Mouse (Mus musculus): ENCODE results near the gene Pcdh17. TPM values are rescaled to one million over a fixed set of nuclear protein-coding genes. Genes with fewer than 3 reads are reported as not detected.

The Pcdh17 gene
- 6.1 and 9.2 TPM in 2 replicates for polyA plus RNA-seq (2014; fragmentation: Nextera tagmentation; extraction: Ambion mirVana)

GRCm38 (mm10) chr14:84443288-84443686 lies at the start of gene Pcdh17:
Gene Pcdh17, plus strand, starts transcription at chr14:84443563.
- under 1% methylated on average over 31 of the region's 31 CpGs for WGBS
- DNase-seq (ENCODE audit: low spot score) = peak; percentile 98
- H3K4me2 ChIP-seq (replicated peaks; ENCODE audit: low read depth, low read length) = peak within 1 kb of the TSS; percentile 86
- no peaks in the 10 kb centered on the region for H3K36me3 ChIP-seq (ENCODE audit: control insufficient read depth, insufficient read depth, low read length)
- H3K27me3 ChIP-seq (ENCODE audit: control insufficient read depth, insufficient read depth, low read length) = peaks cover 19% of the 10 kb centered on the region
- peak within 1 kb of the TSS; percentile 52 for H3K9ac ChIP-seq (ENCODE audit: low read depth, low read length)
- H3K4me3 ChIP-seq (ENCODE audit: low read depth, low read length) = peak within 1 kb of the TSS; percentile 58
- no peaks in the 10 kb centered on the region; the same call in 1 of the 2 replicates for H3K4me1 ChIP-seq (replicated peaks; ENCODE audit: control insufficient read depth, insufficient read depth, low read length)
- H3K9me3 ChIP-seq (ENCODE audit: control insufficient read depth, low read length) = no peaks in the 10 kb centered on the region
- H3K27ac ChIP-seq (ENCODE audit: low read depth, low read length) = peak within 1 kb of the TSS; percentile 18
- peak; percentile 91 for ATAC-seq (ENCODE audit: low FRiP score)

GRCm38 (mm10) chr14:84397137-84397536 lies 46.2 kb upstream of the Pcdh17 start:
- DNase-seq (ENCODE audit: low spot score) = no peak
- Histone ChIP-seq H3K9me3 (ENCODE audit: control insufficient read depth, low read length) (no peaks in the 10 kb centered on the region), H3K27me3 (ENCODE audit: control insufficient read depth, insufficient read depth, low read length) (no peaks in the 10 kb centered on the region), H3K4me3 (ENCODE audit: low read depth, low read length) (no peak overlapping the region), H3K27ac (ENCODE audit: low read depth, low read length) (no peak overlapping the region), H3K4me2 (replicated peaks; ENCODE audit: low read depth, low read length) (no peak overlapping the region), H3K9ac (ENCODE audit: low read depth, low read length) (no peak overlapping the region), H3K4me1 (replicated peaks; ENCODE audit: control insufficient read depth, insufficient read depth, low read length) (no peaks in the 10 kb centered on the region), H3K36me3 (ENCODE audit: control insufficient read depth, insufficient read depth, low read length) (no peaks in the 10 kb centered on the region)
- no peak for ATAC-seq (ENCODE audit: low FRiP score)
- 97% methylated on average over 1 of the region's 1 CpGs for WGBS

GRCm38 (mm10) chr14:84424736-84425135 lies 18.6 kb upstream of the Pcdh17 start:
- ATAC-seq (ENCODE audit: low FRiP score) (no peak), DNase-seq (ENCODE audit: low spot score) (no peak)
- H3K27ac ChIP-seq (ENCODE audit: low read depth, low read length) = no peak overlapping the region
- no peaks in the 10 kb centered on the region for H3K4me1 ChIP-seq (replicated peaks; ENCODE audit: control insufficient read depth, insufficient read depth, low read length)
- WGBS = 81% methylated on average over 2 of the region's 2 CpGs
- no peak overlapping the region for H3K4me2 ChIP-seq (replicated peaks; ENCODE audit: low read depth, low read length)
- H3K27me3 ChIP-seq (ENCODE audit: control insufficient read depth, insufficient read depth, low read length) = no peaks in the 10 kb centered on the region
- H3K4me3 ChIP-seq (ENCODE audit: low read depth, low read length) = no peak overlapping the region
- H3K9me3 ChIP-seq (ENCODE audit: control insufficient read depth, low read length) = no peaks in the 10 kb centered on the region
- H3K36me3 ChIP-seq (ENCODE audit: control insufficient read depth, insufficient read depth, low read length) = no peaks in the 10 kb centered on the region
- no peak overlapping the region for H3K9ac ChIP-seq (ENCODE audit: low read depth, low read length)

- DNase-seq (ENCODE audit: low spot score) (no peak), ATAC-seq (ENCODE audit: low FRiP score) (no peak)
- H3K4me3 ChIP-seq (ENCODE audit: low read depth, low read length) = no peak overlapping the region
- H3K9ac ChIP-seq (ENCODE audit: low read depth, low read length) = no peak overlapping the region
- no peaks in the 10 kb centered on the region for H3K9me3 ChIP-seq (ENCODE audit: control insufficient read depth, low read length)
- H3K36me3 ChIP-seq (ENCODE audit: control insufficient read depth, insufficient read depth, low read length) = no peaks in the 10 kb centered on the region
- H3K4me1 ChIP-seq (replicated peaks; ENCODE audit: control insufficient read depth, insufficient read depth, low read length) = no peaks in the 10 kb centered on the region
- no peak overlapping the region for H3K4me2 ChIP-seq (replicated peaks; ENCODE audit: low read depth, low read length)
- H3K27me3 ChIP-seq (ENCODE audit: control insufficient read depth, insufficient read depth, low read length) = no peaks in the 10 kb centered on the region
- no peak overlapping the region for H3K27ac ChIP-seq (ENCODE audit: low read depth, low read length)
Measured at GRCm38 (mm10) chr14:84426616-84427015, 16.7 kb upstream of the Pcdh17 start.

- no peaks in the 10 kb centered on the region for H3K4me1 ChIP-seq (replicated peaks; ENCODE audit: control insufficient read depth, insufficient read depth, low read length)
- H3K9ac ChIP-seq (ENCODE audit: low read depth, low read length) = no peak overlapping the region
- H3K36me3 ChIP-seq (ENCODE audit: control insufficient read depth, insufficient read depth, low read length) = no peaks in the 10 kb centered on the region
- peak; percentile 30; the same call in 1 of the 2 replicates for ATAC-seq (ENCODE audit: low FRiP score)
- H3K27me3 ChIP-seq (ENCODE audit: control insufficient read depth, insufficient read depth, low read length) = no peaks in the 10 kb centered on the region
- no peak overlapping the region for H3K4me3 ChIP-seq (ENCODE audit: low read depth, low read length)
- peak; percentile 70 for DNase-seq (ENCODE audit: low spot score)
- H3K4me2 ChIP-seq (replicated peaks; ENCODE audit: low read depth, low read length) = no peak overlapping the region
- no peaks in the 10 kb centered on the region for H3K9me3 ChIP-seq (ENCODE audit: control insufficient read depth, low read length)
- H3K27ac ChIP-seq (ENCODE audit: low read depth, low read length) = no peak overlapping the region
- WGBS = 33% methylated on average over 11 of the region's 11 CpGs
Measured at GRCm38 (mm10) chr14:84438066-84438770, 5.1 kb upstream of the Pcdh17 start.

- Histone ChIP-seq H3K9ac (ENCODE audit: low read depth, low read length) (no peak overlapping the region), H3K36me3 (ENCODE audit: control insufficient read depth, insufficient read depth, low read length) (no peaks in the 10 kb centered on the region), H3K4me1 (replicated peaks; ENCODE audit: control insufficient read depth, insufficient read depth, low read length) (no peaks in the 10 kb centered on the region), H3K27me3 (ENCODE audit: control insufficient read depth, insufficient read depth, low read length) (no peaks in the 10 kb centered on the region; the same call in 1 of the 2 replicates), H3K9me3 (ENCODE audit: control insufficient read depth, low read length) (no peaks in the 10 kb centered on the region), H3K27ac (ENCODE audit: low read depth, low read length) (no peak overlapping the region), H3K4me2 (replicated peaks; ENCODE audit: low read depth, low read length) (no peak overlapping the region), H3K4me3 (ENCODE audit: low read depth, low read length) (no peak overlapping the region)
- DNase-seq (ENCODE audit: low spot score) = peak; percentile 66
- WGBS = 7% methylated on average over 2 of the region's 2 CpGs
- no peak for ATAC-seq (ENCODE audit: low FRiP score)
Measured at GRCm38 (mm10) chr14:84440903-84441302, 2.5 kb upstream of the Pcdh17 start.

GRCm38 (mm10) chr14:84442528-84443287 lies 655 bp upstream of the Pcdh17 start:
- DNase-seq (ENCODE audit: low spot score) = peak; percentile 77
- peak overlapping the region; percentile 58 for H3K4me3 ChIP-seq (ENCODE audit: low read depth, low read length)
- H3K36me3 ChIP-seq (ENCODE audit: control insufficient read depth, insufficient read depth, low read length) = no peaks in the 10 kb centered on the region
- no peaks in the 10 kb centered on the region for H3K9me3 ChIP-seq (ENCODE audit: control insufficient read depth, low read length)
- peak; percentile 61 for ATAC-seq (ENCODE audit: low FRiP score)
- peaks cover 15% of the 10 kb centered on the region for H3K27me3 ChIP-seq (ENCODE audit: control insufficient read depth, insufficient read depth, low read length)
- H3K9ac ChIP-seq (ENCODE audit: low read depth, low read length) = peak overlapping the region; percentile 52
- under 1% methylated on average over 28 of the region's 30 CpGs for WGBS
- H3K4me2 ChIP-seq (replicated peaks; ENCODE audit: low read depth, low read length) = peak overlapping the region; percentile 86
- H3K4me1 ChIP-seq (replicated peaks; ENCODE audit: control insufficient read depth, insufficient read depth, low read length) = no peaks in the 10 kb centered on the region
- peak overlapping the region; percentile 18 for H3K27ac ChIP-seq (ENCODE audit: low read depth, low read length)

- Histone ChIP-seq H3K36me3 (ENCODE audit: control insufficient read depth, insufficient read depth, low read length) (no peaks in the 10 kb centered on the region), H3K9me3 (ENCODE audit: control insufficient read depth, low read length) (no peaks in the 10 kb centered on the region), H3K4me2 (replicated peaks; ENCODE audit: low read depth, low read length) (peak overlapping the region; percentile 86), H3K9ac (ENCODE audit: low read depth, low read length) (peak overlapping the region; percentile 36; the same call in 1 of the 2 replicates), H3K27me3 (ENCODE audit: control insufficient read depth, insufficient read depth, low read length) (peaks cover 21% of the 10 kb centered on the region), H3K27ac (ENCODE audit: low read depth, low read length) (no peak overlapping the region), H3K4me3 (ENCODE audit: low read depth, low read length) (peak overlapping the region; percentile 58), H3K4me1 (replicated peaks; ENCODE audit: control insufficient read depth, insufficient read depth, low read length) (peaks cover 3% of the 10 kb centered on the region; the same call in 1 of the 2 replicates)
- WGBS = 2% methylated on average over 13 of the region's 13 CpGs
- no peak for ATAC-seq (ENCODE audit: low FRiP score)
- DNase-seq (ENCODE audit: low spot score) = peak; percentile 39
Measured at GRCm38 (mm10) chr14:84443761-84444160, 398 bp downstream of the Pcdh17 start.

All from hindbrain, embryonic 11.5 days (tissue).